Mouse (Mus musculus) bone marrow, adult 2 months (tissue): Measurements from ENCODE around the gene Ncapd2.

Experiments used
- CTCF ChIP-seq: fragments of 200-500 bp; IDR thresholded peaks from 2 replicates; pipeline ENCODE4 v1.5.1; 2011; ENCODE audit warnings: low read length, control low read depth; ENCODE audit not compliant: control insufficient read depth, insufficient read depth
- POLR2A ChIP-seq: fragments of 200-500 bp; IDR thresholded peaks from 2 replicates; pipeline ENCODE4 v1.6.1; 2011; ENCODE audit warnings: low read depth, mild to moderate bottlenecking, control low read depth, low read length, borderline replicate concordance; ENCODE audit not compliant: control insufficient read depth

GRCm38 (mm10) chr6:125158944-125159492 lies 32.5 kb downstream of the Ncapd2 start:
- TF ChIP-seq CTCF: no peak
- TF ChIP-seq POLR2A: no peak
